Comparison of ENCODE assay signal across 24 mouse cellular contexts in the genomic region with DNA sequence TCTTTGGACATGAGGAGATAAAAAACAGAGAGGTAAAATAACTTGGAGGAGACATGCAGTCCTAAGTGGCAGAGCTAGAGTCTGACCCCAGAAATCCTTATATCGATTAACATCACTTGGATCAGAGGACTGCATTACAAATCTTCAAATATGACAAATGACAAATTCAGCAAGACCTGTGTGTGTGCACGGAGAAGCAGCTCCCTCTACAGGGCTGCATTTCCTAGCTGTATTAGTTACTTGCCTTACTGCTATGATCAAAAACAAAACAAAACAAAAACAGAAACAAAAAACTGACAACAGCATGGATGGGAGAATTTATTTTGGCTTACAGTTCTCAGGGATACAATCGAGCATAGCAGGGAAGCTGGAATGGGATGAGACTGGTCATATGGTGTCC.
"Had no signal": no experiment of that assay in that cellular context is flagged by ENCODE, and none has a peak within 500 bp of the region (broad histone marks: within the 10 kb centered on the region; RNA-seq: fewer than 3 reads in every experiment).

No protein-coding gene starts in this region.

- H3K9me3 ChIP-seq: kidney, embryonic 15.5 days; limb, embryonic 10.5 days; limb, embryonic 13.5 days; liver, embryonic 12.5 days; liver, embryonic 15.5 days; lung, embryonic 15.5 days; megakaryocyte, embryonic 14.5 days; neural tube, embryonic 12.5 days; neural tube, embryonic 15.5 days; stomach, embryonic 15.5 days had no signal

- H3K4me2 ChIP-seq: kidney, embryonic 15.5 days; limb, embryonic 13.5 days; liver, embryonic 12.5 days; liver, embryonic 15.5 days; lung, embryonic 15.5 days; midbrain, embryonic 11.5 days; neural tube, embryonic 12.5 days; neural tube, embryonic 15.5 days; stomach, embryonic 15.5 days had no signal

- ATAC-seq: liver, embryonic 12.5 days had no signal

- H3K36me3 ChIP-seq: kidney, embryonic 15.5 days; limb, embryonic 10.5 days; limb, embryonic 13.5 days; liver, embryonic 12.5 days; liver, embryonic 15.5 days; lung, embryonic 15.5 days; neural tube, embryonic 12.5 days; neural tube, embryonic 15.5 days; stomach, embryonic 15.5 days had no signal

- H3K27me3 ChIP-seq: kidney, embryonic 15.5 days; limb, embryonic 13.5 days; liver, embryonic 12.5 days; liver, embryonic 15.5 days; lung, embryonic 15.5 days; neural tube, embryonic 12.5 days; neural tube, embryonic 15.5 days; stomach, embryonic 15.5 days had no signal

- H3K27ac ChIP-seq: kidney, embryonic 15.5 days; limb, embryonic 10.5 days; limb, embryonic 13.5 days; liver, embryonic 12.5 days; liver, embryonic 15.5 days; lung, embryonic 15.5 days; neural tube, embryonic 12.5 days; neural tube, embryonic 15.5 days; stomach, embryonic 15.5 days had no signal

- H3K4me1 ChIP-seq: kidney, embryonic 15.5 days; limb, embryonic 10.5 days; limb, embryonic 13.5 days; liver, embryonic 12.5 days; liver, embryonic 15.5 days; lung, embryonic 15.5 days; neural tube, embryonic 12.5 days; neural tube, embryonic 15.5 days; stomach, embryonic 15.5 days had no signal

- H3K4me3 ChIP-seq: kidney, embryonic 15.5 days; limb, embryonic 10.5 days; limb, embryonic 13.5 days; liver, embryonic 12.5 days; liver, embryonic 15.5 days; lung, embryonic 15.5 days; megakaryocyte, embryonic 14.5 days; neural tube, embryonic 12.5 days; neural tube, embryonic 15.5 days; stomach, embryonic 15.5 days had no signal

- H3K9ac ChIP-seq: kidney, embryonic 15.5 days; limb, embryonic 13.5 days; liver, embryonic 12.5 days; liver, embryonic 15.5 days; lung, embryonic 15.5 days; neural tube, embryonic 12.5 days; neural tube, embryonic 15.5 days; stomach, embryonic 15.5 days had no signal

- DNase-seq: kidney, adult 8-10 months; kidney, postnatal 10 days; kidney, postnatal 4 days; layer of hippocampus, postnatal 36 days; liver; lung, adult 18-20 months; lung, postnatal 10 days; lung, postnatal 36 days; midbrain, embryonic 14.5 days; right cerebral cortex, adult 18-20 months; right cerebral cortex, postnatal 14 days; spleen, adult 18-20 months; thymus, postnatal 25 days had no signal
